ENCODE assay signal across 32 mouse cellular contexts in genomic region chr5:31105814-31106335, GRCm38 (mm10). TPM values are rescaled to one million over a fixed set of nuclear protein-coding genes. Genes with fewer than 3 reads are reported as not detected.
"Had no signal": no experiment of that assay in that cellular context is flagged by ENCODE, and none has a peak within 500 bp of the region (broad histone marks: within the 10 kb centered on the region; RNA-seq: fewer than 3 reads in every experiment).

Dnajc5g (plus strand) TSS chr5:31106285.

- H3K4me2 ChIP-seq: kidney, embryonic 15.5 days; lung, embryonic 14.5 days; midbrain, embryonic 13.5 days; neural tube, embryonic 13.5 days; stomach, embryonic 15.5 days had no signal

- H3K4me1 ChIP-seq: kidney, embryonic 15.5 days; midbrain, embryonic 13.5 days; neural tube, embryonic 13.5 days; stomach, embryonic 15.5 days had no signal

- DNase-seq: kidney, adult 11 months; kidney, adult 8-10 months; kidney, postnatal 10 days; kidney, postnatal 36 days; layer of hippocampus, postnatal 36 days; liver, postnatal 0 days; lung, embryonic 14.5 days; lung, postnatal 36 days; retina, postnatal 1 day; right cerebral cortex, postnatal 25 days; spleen, adult 18-20 months; thymus, adult 2 months; thymus, postnatal 14 days; thymus, postnatal 4 days had no signal

- H3K9me3 ChIP-seq: kidney, embryonic 15.5 days; midbrain, embryonic 13.5 days; neural tube, embryonic 13.5 days; stomach, embryonic 15.5 days had no signal

- H3K36me3 ChIP-seq: kidney, embryonic 15.5 days; midbrain, embryonic 13.5 days; neural tube, embryonic 13.5 days; stomach, embryonic 15.5 days had no signal

- H3K4me3 ChIP-seq: kidney, embryonic 15.5 days; left cerebral cortex, adult 2 months; midbrain, embryonic 13.5 days; myocyte; neural tube, embryonic 13.5 days; stomach, embryonic 15.5 days had no signal

- H3K9ac ChIP-seq: kidney, embryonic 15.5 days; liver, embryonic 14.5 days; liver, postnatal 0 days; lung, embryonic 14.5 days; midbrain, embryonic 13.5 days; neural tube, embryonic 13.5 days; stomach, embryonic 15.5 days had no signal

- H3K27me3 ChIP-seq: midbrain, embryonic 13.5 days; neural tube, embryonic 13.5 days; stomach, embryonic 15.5 days had no signal

- ATAC-seq: liver, postnatal 0 days; lung, postnatal 0 days; midbrain, embryonic 13.5 days; midbrain, embryonic 16.5 days had no signal

- H3K27ac ChIP-seq: kidney, embryonic 15.5 days; left cerebral cortex, adult 2 months; liver, embryonic 14.5 days; midbrain, embryonic 13.5 days; neural tube, embryonic 13.5 days; stomach, embryonic 15.5 days had no signal

RNA-seq across cellular contexts. Expression of gene Dnajc5g, which starts in this region (rescaled TPM):
- total RNA-seq: layer of hippocampus, adult 8-10 months; layer of hippocampus, postnatal 10 days; layer of hippocampus, postnatal 36 days; left cerebral cortex, adult 2 months; left cerebral cortex, postnatal 10 days; left cerebral cortex, postnatal 36 days; liver, adult 2 months; monocyte, adult 5-6 weeks; neutrophil, adult 5-6 weeks had no signal
- polyA plus RNA-seq: kidney, embryonic 15.5 days; limb, embryonic 11.5 days; limb, embryonic 14.5 days; liver, adult 2 months; liver, embryonic 14.5 days; liver, postnatal 0 days; lung, embryonic 14.5 days; lung, postnatal 0 days; midbrain, embryonic 13.5 days; midbrain, embryonic 16.5 days; myocyte; neural tube, embryonic 13.5 days; stomach, embryonic 15.5 days; thymus, adult 2 months had no signal
